Mouse (Mus musculus) thymus, adult 2 months (tissue): Measurements from ENCODE around the gene Cep85l.

Experiments used
- CTCF ChIP-seq: fragments of 200-500 bp; IDR thresholded peaks from 2 replicates; pipeline ENCODE4 v1.5.1; 2012; ENCODE audit warnings: mild to moderate bottlenecking, control low read depth, low read length, moderate library complexity, borderline replicate concordance; ENCODE audit not compliant: control insufficient read depth, poor library complexity, insufficient read depth; ENCODE audit errors: extremely low read depth
- POLR2A ChIP-seq: fragments of 200-500 bp; IDR thresholded peaks from 2 replicates; pipeline ENCODE4 v1.6.1; 2012; ENCODE audit warnings: mild to moderate bottlenecking, low read length, control low read depth, moderate library complexity; ENCODE audit not compliant: control insufficient read depth, poor library complexity, insufficient read depth; ENCODE audit errors: extremely low read depth

- TF ChIP-seq CTCF = no peak
- no peak for TF ChIP-seq POLR2A
Measured at GRCm38 (mm10) chr10:53410831-53411230, 31.1 kb upstream of the Cep85l start.
